Mouse (Mus musculus): ENCODE measurements at regions not wholly inside any gene's neighbourhood (a gene's known extent, or its start where the extent isn't known, plus 50 kb on each side); places are given as distances from the start of the nearest gene placed in this dataset.

- TF ChIP-seq CTCF (IDR thresholded peaks at IDR 0.05; ENCODE audit: low read depth), result no peak
- TF ChIP-seq EP300 (IDR thresholded peaks at IDR 0.05; ENCODE audit: low read depth), result no peak
Observed at GRCm38 (mm10) chr17:85776876-85777275, 88.8 kb upstream of the Six2 start.
